Mouse (Mus musculus): ENCODE measurements at regions not wholly inside any gene's neighbourhood (a gene's known extent, or its start where the extent isn't known, plus 50 kb on each side); places are given as distances from the start of the nearest gene placed in this dataset.

DNA sequence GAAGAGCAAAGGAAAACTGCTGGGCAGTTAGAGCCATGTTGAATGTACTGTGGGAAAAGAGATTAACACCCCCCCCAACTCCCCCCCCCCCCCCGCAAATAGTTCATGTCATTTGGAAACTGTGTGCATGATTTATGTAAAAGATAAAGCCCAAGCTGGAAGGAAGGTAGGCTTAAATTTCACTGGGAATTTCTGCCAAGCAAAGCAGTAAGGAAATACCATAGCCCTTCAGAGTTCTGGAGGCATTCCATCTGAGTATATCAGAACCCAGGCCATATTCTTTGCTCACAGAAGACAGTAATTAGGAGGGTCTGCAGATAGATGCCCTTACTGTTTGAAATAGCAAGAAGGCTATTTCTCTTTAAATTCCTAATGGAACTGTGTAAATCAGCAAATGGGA, 221.3 kb upstream of the Adamts5 start:
- Histone ChIP-seq H3K36me3 (ENCODE audit: insufficient read depth, low read length) (no peaks in the 10 kb centered on the region), H3K4me1 (replicated peaks; ENCODE audit: low read depth, low read length) (0 out of 2 replicates have a peak, but pooled peaks cover 3% of the 10 kb centered on the region), H3K9me3 (ENCODE audit: low read length) (no peaks in the 10 kb centered on the region), H3K4me3 (replicated peaks; ENCODE audit: low read length) (no peak overlapping the region), H3K27me3 (ENCODE audit: insufficient read depth, low read length) (no peaks in the 10 kb centered on the region)
- no peak for TF ChIP-seq NANOG (IDR thresholded peaks at IDR 0.05; ENCODE audit: borderline replicate concordance, low read length)
- TF ChIP-seq CTCF (conservative IDR thresholded peaks at IDR 0.05; ENCODE audit: low read length) = no peak
- TF ChIP-seq POU5F1 (IDR thresholded peaks at IDR 0.05; ENCODE audit: borderline replicate concordance, low read length) = no peak

DNA sequence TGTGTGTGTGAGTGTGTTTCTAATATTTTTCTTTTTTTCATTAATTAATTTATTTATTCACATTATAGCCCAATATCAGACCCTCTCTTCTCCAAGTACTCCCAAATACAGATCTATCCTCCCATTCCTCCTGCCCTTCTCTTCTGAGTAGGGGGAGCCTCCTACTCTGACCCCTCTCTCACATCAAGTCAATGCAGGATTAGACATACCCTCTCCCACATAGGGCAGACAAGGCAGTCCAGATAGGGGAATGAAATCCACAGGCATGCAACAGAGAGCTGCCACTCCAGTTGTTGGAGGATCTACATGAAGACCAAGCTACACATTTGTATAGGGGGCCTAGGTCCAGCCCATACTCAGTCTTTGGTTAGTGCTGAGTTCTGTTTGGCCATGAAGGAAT, 216.3 kb upstream of the Adamts5 start:
- Histone ChIP-seq H3K9me3 (ENCODE audit: low read length) (peaks cover under 1% of the 10 kb centered on the region; the same call in 1 of the 2 replicates), H3K4me1 (replicated peaks; ENCODE audit: low read depth, low read length) (0 out of 2 replicates have a peak, but pooled peaks cover 3% of the 10 kb centered on the region), H3K27me3 (ENCODE audit: insufficient read depth, low read length) (no peaks in the 10 kb centered on the region), H3K36me3 (ENCODE audit: insufficient read depth, low read length) (no peaks in the 10 kb centered on the region), H3K4me3 (replicated peaks; ENCODE audit: low read length) (no peak overlapping the region)
- TF ChIP-seq CTCF (conservative IDR thresholded peaks at IDR 0.05; ENCODE audit: low read length) (no peak), NANOG (IDR thresholded peaks at IDR 0.05; ENCODE audit: borderline replicate concordance, low read length) (no peak), POU5F1 (IDR thresholded peaks at IDR 0.05; ENCODE audit: borderline replicate concordance, low read length) (no peak)

DNA sequence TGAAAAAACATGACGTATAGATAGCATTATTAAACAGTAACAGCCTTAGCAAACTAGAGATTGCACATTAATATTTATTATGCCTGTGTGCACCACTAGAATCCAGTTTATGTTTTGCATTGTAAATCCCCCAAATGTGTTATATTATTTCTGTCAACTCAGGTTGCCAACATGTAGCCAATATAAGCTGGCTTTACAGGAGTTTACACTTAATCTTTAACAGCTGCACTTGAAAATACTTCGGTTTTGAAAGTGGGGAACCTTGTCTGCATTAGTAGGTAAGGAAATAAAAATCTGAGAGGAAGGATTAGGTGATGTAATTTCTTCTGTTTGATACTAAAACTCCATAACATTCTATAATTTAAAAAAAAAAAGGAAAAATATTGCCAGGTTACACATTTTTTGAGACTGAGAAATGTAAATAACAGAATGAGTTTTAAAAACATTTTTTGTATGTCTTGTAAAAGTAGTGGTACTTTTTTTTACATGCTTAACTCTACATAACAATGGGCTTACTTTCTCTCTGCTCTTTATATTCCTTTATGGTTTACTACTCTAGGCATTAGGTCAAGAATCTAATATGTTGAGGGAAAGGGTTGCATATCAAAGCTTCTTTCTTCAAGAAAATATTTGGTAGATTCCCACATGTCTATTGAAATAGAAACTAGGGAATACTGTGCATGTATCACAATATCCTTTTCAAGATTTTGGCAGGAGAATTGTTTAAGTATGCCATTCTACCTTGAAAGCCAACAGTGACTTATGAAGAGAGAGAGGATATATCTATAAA, 214.2 kb upstream of the Adamts5 start:
- Histone ChIP-seq H3K27me3 (ENCODE audit: insufficient read depth, low read length) (no peaks in the 10 kb centered on the region), H3K9me3 (ENCODE audit: low read length) (peaks cover 4% of the 10 kb centered on the region), H3K4me1 (replicated peaks; ENCODE audit: low read depth, low read length) (0 out of 2 replicates have a peak, but pooled peaks cover 3% of the 10 kb centered on the region), H3K4me3 (replicated peaks; ENCODE audit: low read length) (no peak overlapping the region), H3K36me3 (ENCODE audit: insufficient read depth, low read length) (no peaks in the 10 kb centered on the region)
- no peak for TF ChIP-seq POU5F1 (IDR thresholded peaks at IDR 0.05; ENCODE audit: borderline replicate concordance, low read length)
- no peak for TF ChIP-seq CTCF (conservative IDR thresholded peaks at IDR 0.05; ENCODE audit: low read length)
- no peak for TF ChIP-seq NANOG (IDR thresholded peaks at IDR 0.05; ENCODE audit: borderline replicate concordance, low read length)

DNA sequence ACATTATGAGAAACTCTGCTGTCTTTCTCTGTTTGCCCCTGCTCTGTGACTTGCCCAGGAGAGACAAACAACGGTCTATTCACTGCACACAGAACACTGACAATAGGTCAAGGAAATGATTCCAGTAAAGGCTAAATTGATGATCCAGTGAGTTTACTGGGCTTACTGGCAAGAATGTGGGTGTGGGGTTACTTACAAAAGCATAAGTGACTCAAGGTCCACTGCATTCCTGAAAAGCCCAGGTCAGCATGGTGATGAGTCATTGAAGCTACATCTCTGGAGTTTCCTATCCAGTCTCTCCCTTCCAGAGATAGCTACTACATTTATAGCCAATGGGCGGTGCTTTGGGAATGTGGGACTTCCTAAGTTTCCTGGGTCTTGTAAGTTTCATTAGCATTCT, 192.8 kb upstream of the Adamts5 start:
- Histone ChIP-seq H3K4me1 (replicated peaks; ENCODE audit: low read depth, low read length) (peaks cover 5% of the 10 kb centered on the region; the same call in 1 of the 2 replicates), H3K4me3 (replicated peaks; ENCODE audit: low read length) (no peak overlapping the region), H3K27me3 (ENCODE audit: insufficient read depth, low read length) (no peaks in the 10 kb centered on the region), H3K9me3 (ENCODE audit: low read length) (peaks cover 8% of the 10 kb centered on the region; the same call in 1 of the 2 replicates), H3K36me3 (ENCODE audit: insufficient read depth, low read length) (no peaks in the 10 kb centered on the region)
- TF ChIP-seq POU5F1 (IDR thresholded peaks at IDR 0.05; ENCODE audit: borderline replicate concordance, low read length) = no peak
- no peak for TF ChIP-seq NANOG (IDR thresholded peaks at IDR 0.05; ENCODE audit: borderline replicate concordance, low read length)
- no peak for TF ChIP-seq CTCF (conservative IDR thresholded peaks at IDR 0.05; ENCODE audit: low read length)

DNA sequence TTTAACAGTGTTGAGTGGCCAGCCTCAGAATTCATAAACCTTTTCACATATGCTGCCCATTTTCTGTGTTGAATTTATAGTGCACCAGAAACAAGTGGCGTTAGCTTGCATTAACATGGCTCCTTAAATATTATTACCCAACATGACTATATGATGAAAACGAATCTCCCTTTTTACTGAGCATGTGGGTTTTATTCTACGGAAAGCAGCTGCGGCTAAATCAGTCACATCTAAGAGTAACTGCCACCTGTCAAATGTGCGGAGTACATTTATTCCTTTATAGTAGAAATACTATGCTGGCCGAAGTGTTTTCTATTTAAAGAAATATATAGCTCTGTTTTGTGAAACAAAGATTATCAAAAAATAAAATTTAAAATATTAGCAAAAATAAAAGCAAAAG, 188.5 kb upstream of the Adamts5 start:
- H3K9me3 ChIP-seq (ENCODE audit: low read length) = no peaks in the 10 kb centered on the region
- no peaks in the 10 kb centered on the region for H3K27me3 ChIP-seq (ENCODE audit: insufficient read depth, low read length)
- TF ChIP-seq NANOG (IDR thresholded peaks at IDR 0.05; ENCODE audit: borderline replicate concordance, low read length) (no peak), CTCF (conservative IDR thresholded peaks at IDR 0.05; ENCODE audit: low read length) (no peak), POU5F1 (IDR thresholded peaks at IDR 0.05; ENCODE audit: borderline replicate concordance, low read length) (no peak)
- no peak overlapping the region for H3K4me3 ChIP-seq (replicated peaks; ENCODE audit: low read length)
- H3K4me1 ChIP-seq (replicated peaks; ENCODE audit: low read depth, low read length) = peaks cover 12% of the 10 kb centered on the region
- H3K36me3 ChIP-seq (ENCODE audit: insufficient read depth, low read length) = no peaks in the 10 kb centered on the region

DNA sequence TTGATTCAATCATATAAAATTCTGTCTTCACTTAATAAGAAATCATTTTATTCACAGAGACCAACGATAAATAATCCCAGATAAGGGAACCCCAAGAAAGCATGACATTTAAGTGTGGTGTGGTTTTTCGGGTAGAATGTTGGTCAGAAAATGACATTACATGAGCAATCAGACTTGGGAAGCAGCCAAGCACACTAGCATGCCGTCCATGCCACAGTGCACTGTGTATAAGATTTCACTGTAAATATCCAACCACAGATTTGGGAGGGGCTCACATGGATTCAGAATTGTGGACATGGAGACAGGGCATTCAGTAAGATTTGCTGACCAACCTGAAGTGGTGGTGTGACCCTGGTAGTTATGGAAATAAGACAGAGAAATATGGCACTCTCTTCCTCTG, 185.8 kb upstream of the Adamts5 start:
- Histone ChIP-seq H3K9me3 (ENCODE audit: low read length) (no peaks in the 10 kb centered on the region), H3K27me3 (ENCODE audit: insufficient read depth, low read length) (no peaks in the 10 kb centered on the region), H3K4me3 (replicated peaks; ENCODE audit: low read length) (no peak overlapping the region), H3K4me1 (replicated peaks; ENCODE audit: low read depth, low read length) (peaks cover 7% of the 10 kb centered on the region), H3K36me3 (ENCODE audit: insufficient read depth, low read length) (no peaks in the 10 kb centered on the region)
- TF ChIP-seq CTCF (conservative IDR thresholded peaks at IDR 0.05; ENCODE audit: low read length) = no peak
- TF ChIP-seq NANOG (IDR thresholded peaks at IDR 0.05; ENCODE audit: borderline replicate concordance, low read length) = no peak
- no peak for TF ChIP-seq POU5F1 (IDR thresholded peaks at IDR 0.05; ENCODE audit: borderline replicate concordance, low read length)

DNA sequence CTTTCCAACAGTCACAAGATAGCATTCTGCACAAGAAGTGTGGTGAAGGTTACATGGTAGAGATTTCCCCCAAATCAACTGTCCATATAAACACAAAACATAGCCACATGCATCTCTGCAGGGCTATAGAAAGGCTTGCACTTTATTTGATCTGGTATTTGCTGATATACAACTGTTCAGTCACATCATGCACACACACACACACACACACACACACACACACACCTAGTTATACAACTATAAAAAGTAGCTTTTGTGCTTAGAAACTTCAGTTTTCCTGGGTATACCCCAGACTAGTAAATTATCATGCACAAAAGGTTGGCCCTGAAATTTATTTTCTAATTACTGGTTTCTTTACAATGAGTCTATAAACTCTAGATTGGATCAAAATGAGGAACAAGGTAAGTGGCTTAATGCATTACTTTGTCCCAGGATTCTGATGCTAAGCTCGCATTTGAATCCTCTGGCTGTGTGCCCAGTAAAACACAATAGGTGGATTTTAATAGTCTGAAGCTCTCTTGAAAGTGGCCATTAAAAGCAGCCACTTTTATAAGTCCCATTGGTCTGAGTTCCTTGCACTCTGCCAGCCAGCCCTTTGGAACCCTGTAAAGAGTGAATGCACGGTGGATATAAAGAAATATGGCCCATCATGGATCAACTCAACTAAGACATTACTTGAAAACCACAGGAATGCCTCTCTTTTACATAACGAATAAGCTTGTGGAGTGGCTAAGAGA, 166.2 kb upstream of the Adamts5 start:
- Histone ChIP-seq H3K27me3 (ENCODE audit: insufficient read depth, low read length) (no peaks in the 10 kb centered on the region), H3K4me1 (replicated peaks; ENCODE audit: low read depth, low read length) (0 out of 2 replicates have a peak, but pooled peaks cover 4% of the 10 kb centered on the region), H3K4me3 (replicated peaks; ENCODE audit: low read length) (no peak overlapping the region), H3K9me3 (ENCODE audit: low read length) (no peaks in the 10 kb centered on the region), H3K36me3 (ENCODE audit: insufficient read depth, low read length) (no peaks in the 10 kb centered on the region)
- no peak for TF ChIP-seq CTCF (conservative IDR thresholded peaks at IDR 0.05; ENCODE audit: low read length)

DNA sequence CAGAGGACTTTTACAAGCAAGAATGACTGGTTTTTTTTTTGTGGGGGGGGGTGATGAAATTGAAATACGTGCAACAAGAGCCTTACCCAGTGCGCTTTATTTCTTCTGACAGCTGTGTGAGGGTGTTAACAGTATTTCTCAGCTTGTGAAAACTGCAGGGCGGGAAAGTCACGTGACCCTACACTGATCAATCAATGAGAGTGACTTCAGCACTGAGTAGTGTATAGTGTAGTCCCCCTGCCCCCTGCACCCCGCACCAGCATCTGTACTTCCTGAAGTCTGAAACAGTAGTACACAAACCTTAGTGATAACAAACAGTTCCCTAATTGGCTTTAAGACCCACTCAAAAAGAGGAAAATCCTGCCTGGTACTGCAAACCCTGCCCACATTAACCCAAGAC, 158.5 kb upstream of the Adamts5 start:
- H3K4me1 ChIP-seq (replicated peaks; ENCODE audit: low read depth, low read length) = no peaks in the 10 kb centered on the region

More for the DNA sequence above, 158.5 kb upstream of the Adamts5 start:
- Histone ChIP-seq H3K27me3 (ENCODE audit: insufficient read depth, low read length) (no peaks in the 10 kb centered on the region), H3K9me3 (ENCODE audit: low read length) (no peaks in the 10 kb centered on the region), H3K4me3 (replicated peaks; ENCODE audit: low read length) (no peak overlapping the region), H3K36me3 (ENCODE audit: insufficient read depth, low read length) (no peaks in the 10 kb centered on the region)
- TF ChIP-seq CTCF (conservative IDR thresholded peaks at IDR 0.05; ENCODE audit: low read length) (no peak), NANOG (IDR thresholded peaks at IDR 0.05; ENCODE audit: borderline replicate concordance, low read length) (no peak), POU5F1 (IDR thresholded peaks at IDR 0.05; ENCODE audit: borderline replicate concordance, low read length) (no peak)

All from E14TG2a.4 (cell line).